Mouse (Mus musculus) left cerebral cortex, postnatal 14 days (tissue): ENCODE data around the gene Znrf1. TPM values are rescaled to one million over a fixed set of nuclear protein-coding genes. Genes with fewer than 3 reads are reported as not detected.
A peak's percentile ranks its signal among the peaks of the same experiment; 100 is the strongest.

Source experiments
- DNase-seq, 2 experiments: peaks; one replicate each; pipeline ENCODE4 v3.0.0; 2021 to 2022; ENCODE audit warnings: low spot score in 2 of 2, mixed read lengths in 1 of 2
- intact Hi-C: fragments of 180-260 bp; cut with DNase I; formaldehyde crosslinking; loops from one replicate; pipeline ENCODE4 v1.15.1; 2025
- total RNA-seq, 2 experiments: library from RNA; stranded (reverse); gene quantifications; 2 replicates each; pipeline ENCODE4 v1.2.3; 2021

Znrf1 gene
- total RNA-seq, 2 experiments from 2014 or later = 157 to 170 TPM

DNA sequence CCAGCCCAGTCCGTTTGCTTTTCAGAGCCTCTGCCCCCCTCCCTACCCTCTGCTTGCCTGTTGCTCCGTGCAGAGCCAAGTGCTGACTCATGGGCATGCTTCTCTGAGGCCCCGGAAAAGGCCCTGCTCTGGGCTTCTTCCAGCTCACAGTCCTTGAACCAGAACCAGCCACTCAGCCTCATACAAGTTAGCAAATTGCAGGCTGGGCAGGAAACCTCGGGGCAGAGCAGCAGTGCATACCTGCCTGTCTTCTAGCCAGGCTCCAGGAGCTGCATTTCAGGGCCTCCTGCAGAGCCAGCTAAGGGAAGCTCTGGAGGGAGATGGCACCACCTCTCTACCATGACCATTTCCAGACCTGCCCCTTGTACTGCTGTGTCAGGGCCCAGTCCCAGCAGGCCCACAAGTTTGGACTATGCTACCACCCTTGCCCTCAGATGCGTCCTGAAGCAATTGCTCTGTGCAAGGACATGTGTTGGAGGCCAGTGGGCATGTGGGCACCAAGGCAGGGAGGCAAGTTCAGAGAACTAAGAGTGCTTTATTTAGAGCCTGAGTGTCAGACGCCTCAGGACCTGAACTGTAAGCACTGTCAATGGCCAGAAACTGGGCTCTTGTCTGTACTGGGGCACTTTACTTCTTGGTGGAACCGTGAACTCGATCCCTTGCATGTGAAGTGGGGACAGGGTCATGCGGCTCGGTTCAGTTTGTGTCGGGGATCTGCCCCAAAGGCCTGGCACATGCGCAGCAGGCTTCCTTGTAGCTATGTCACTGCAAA is 88.4 kb downstream of the Znrf1 start:
- intact Hi-C loops = loop anchor here (2.0 kb wide), 1 partner anchor 87 kb away; the partner anchor contains the start of gene Znrf1
- peak; percentile 39 to 42 for DNase-seq

GRCm38 (mm10) chr8:111624853-111625221 is 88.9 kb downstream of the Znrf1 start:
- no peak for DNase-seq
- intact Hi-C loops = loop anchor here (2.0 kb wide), 1 partner anchor 88 kb away; the partner anchor contains the start of gene Znrf1

- intact Hi-C loops = loop anchor here (2.0 kb wide), 1 partner anchor 89 kb away; the partner anchor contains the start of gene Znrf1
- peak; percentile 63 to 76 for DNase-seq
Measured at GRCm38 (mm10) chr8:111625694-111626527, 90.0 kb downstream of the Znrf1 start.

DNA sequence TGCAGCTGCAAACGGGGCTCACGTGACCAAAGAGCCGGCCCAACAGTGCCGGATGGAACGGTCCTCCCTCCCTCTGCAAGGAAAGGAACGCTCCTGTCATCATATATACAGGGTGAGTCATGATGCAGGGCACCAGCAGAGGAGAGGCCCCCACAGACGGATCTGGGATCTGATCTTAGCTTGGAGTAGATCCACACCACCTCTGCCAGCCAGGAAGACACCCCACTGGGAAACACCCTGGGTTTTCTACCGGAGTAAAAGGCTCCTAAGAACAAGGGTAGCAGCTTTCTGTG is 90.6 kb downstream of the Znrf1 start:
- intact Hi-C loops = no loop called here
- peak; percentile 33 to 57 for DNase-seq

- intact Hi-C loops = no loop called here
- no peak for DNase-seq
Measured at GRCm38 (mm10) chr8:111626933-111627332, 91.0 kb downstream of the Znrf1 start.

DNA sequence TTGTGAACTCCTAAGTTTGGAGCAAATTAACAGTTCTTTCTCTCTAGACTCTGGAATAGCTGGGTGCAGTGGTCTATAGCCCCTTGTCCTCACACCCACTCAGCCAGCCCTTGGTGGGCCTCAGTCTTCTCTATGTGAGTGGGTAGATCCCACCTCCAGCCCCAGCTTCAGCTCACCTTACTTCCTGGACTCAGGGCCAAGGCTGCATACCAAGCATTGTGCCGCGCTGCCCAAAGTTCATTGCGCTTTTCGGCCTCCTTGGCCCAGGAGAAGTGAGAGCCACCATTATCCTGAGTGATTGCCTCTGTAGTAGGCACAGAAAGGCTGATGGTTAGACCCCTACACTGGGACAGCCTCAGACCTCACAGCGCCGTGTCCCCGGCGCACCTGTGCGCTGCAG is 92.0 kb downstream of the Znrf1 start:
- no peak for DNase-seq
- intact Hi-C loops = no loop called here

GRCm38 (mm10) chr8:111628401-111628800 is 92.5 kb downstream of the Znrf1 start:
- intact Hi-C loops = no loop called here
- no peak for DNase-seq

GRCm38 (mm10) chr8:111628894-111629501 is 93.1 kb downstream of the Znrf1 start:
- intact Hi-C loops = no loop called here
- DNase-seq = no peak

- intact Hi-C loops = no loop called here
- DNase-seq = peak in 1 of 2 experiments; percentile 57
Measured at GRCm38 (mm10) chr8:111630105-111630521, 94.2 kb downstream of the Znrf1 start, which contains the start of gene Ldhd. TSS of gene Ldhd (minus strand) at chr8:111630374.

- DNase-seq = peak in 1 of 2 experiments; percentile 53
- intact Hi-C loops = no loop called here
Measured at GRCm38 (mm10) chr8:111631589-111631988, 95.7 kb downstream of the Znrf1 start.

GRCm38 (mm10) chr8:111632976-111633375 is 97.1 kb downstream of the Znrf1 start:
- intact Hi-C loops = no loop called here
- no peak for DNase-seq

DNA sequence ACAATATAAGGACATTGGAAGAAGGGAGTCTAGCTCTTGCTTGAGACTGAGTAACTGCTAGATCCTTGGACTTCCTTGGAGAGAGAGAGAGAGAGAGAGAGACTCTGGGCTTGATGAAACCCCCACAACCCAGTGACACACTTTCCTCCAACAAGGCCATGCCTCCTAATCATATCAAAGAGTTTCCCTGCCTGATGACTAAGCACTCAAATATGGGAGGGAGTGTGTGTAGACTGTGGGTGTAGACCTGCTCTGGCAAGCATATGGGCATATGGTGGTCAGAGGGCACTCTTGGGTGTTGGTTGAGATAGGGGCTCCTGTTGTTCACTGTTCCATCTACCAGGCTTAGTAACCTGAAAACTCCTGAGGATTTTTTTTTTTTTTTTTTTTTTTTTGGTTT is 102.2 kb downstream of the Znrf1 start:
- DNase-seq = no peak
- intact Hi-C loops = no loop called here

- intact Hi-C loops = loop anchor here (5.0 kb wide), 1 partner anchor 104 kb away; the partner anchor contains the start of gene Znrf1
- peak in 1 of 2 experiments; percentile 49 for DNase-seq
Measured at GRCm38 (mm10) chr8:111641064-111641463, 105.2 kb downstream of the Znrf1 start.

DNA sequence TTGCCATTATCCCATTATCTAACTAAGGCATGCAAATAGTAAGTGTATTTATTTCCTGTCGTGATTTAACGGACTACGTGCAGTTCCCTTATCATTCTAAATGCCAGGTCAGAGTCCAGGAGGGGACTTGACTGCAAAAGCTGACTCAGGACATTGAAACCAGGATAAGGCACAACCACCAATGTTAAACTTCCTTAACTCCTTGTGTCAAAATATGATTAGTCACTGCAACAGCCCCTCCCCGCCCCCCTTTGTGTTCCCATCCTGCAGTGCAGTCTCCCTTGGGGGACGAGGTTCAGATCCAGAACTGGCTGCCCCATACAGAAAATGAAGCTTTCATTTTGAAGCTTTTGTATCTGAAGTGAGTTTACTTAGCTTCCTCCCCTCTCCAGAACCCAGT is 106.6 kb downstream of the Znrf1 start:
- no peak for DNase-seq
- intact Hi-C loops = loop anchor here (5.0 kb wide), 1 partner anchor 105 kb away; the partner anchor contains the start of gene Znrf1

GRCm38 (mm10) chr8:111642939-111643263 is 107.0 kb downstream of the Znrf1 start:
- no peak for DNase-seq
- intact Hi-C loops = loop anchor here (5.0 kb wide), 1 partner anchor 106 kb away; the partner anchor contains the start of gene Znrf1

DNA sequence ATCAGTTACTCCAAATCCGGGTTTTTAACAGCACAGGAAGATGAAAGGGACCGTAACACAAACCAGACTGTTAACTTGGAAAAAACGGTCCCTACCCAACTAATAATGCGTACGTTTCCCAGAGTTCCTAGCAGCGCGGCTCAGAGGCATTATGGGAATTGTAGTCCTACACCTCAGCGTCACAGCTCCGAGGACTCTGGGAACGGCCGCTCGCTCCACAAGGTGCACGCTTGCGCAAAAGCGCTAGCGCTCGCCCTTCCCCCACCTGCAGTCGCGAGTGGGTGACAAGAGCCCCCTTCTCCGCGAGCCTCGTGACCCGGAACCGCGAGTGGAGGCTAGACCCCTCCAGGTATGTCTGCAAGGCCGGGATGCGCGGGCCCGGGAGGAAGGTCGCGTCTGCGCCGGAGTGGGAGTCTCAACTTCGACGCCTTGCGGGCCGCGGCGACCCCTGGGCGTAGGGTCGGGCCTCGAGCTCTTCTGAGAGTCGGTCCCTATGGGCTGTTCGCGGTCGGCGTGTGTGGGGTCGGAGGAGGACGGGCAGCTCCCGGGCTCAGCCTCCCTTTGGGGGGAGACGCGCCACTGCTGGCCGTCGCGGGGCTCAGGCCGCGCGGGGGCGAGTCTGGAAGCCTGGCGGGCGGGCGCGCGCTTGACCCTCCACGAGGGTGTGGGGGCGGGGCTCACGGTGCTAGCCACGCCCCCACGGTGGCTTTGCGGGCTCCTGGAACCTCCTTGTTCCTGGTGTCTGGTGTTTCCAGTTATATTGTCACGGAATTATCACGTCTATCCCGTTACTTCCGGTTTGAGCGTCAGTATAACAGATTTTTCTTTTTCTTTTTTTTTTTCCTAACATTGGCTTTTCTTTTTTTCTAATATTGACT is 107.6 kb downstream of the Znrf1 start, which contains the start of gene Zfp1:
Gene Zfp1 (plus strand): TSS at position 138 of the 878 bp plus-strand sequence.
- peak; percentile 95 to 97 for DNase-seq
- intact Hi-C loops = loop anchor here (5.0 kb wide), 1 partner anchor 106 kb away; the partner anchor contains the start of gene Znrf1

DNA sequence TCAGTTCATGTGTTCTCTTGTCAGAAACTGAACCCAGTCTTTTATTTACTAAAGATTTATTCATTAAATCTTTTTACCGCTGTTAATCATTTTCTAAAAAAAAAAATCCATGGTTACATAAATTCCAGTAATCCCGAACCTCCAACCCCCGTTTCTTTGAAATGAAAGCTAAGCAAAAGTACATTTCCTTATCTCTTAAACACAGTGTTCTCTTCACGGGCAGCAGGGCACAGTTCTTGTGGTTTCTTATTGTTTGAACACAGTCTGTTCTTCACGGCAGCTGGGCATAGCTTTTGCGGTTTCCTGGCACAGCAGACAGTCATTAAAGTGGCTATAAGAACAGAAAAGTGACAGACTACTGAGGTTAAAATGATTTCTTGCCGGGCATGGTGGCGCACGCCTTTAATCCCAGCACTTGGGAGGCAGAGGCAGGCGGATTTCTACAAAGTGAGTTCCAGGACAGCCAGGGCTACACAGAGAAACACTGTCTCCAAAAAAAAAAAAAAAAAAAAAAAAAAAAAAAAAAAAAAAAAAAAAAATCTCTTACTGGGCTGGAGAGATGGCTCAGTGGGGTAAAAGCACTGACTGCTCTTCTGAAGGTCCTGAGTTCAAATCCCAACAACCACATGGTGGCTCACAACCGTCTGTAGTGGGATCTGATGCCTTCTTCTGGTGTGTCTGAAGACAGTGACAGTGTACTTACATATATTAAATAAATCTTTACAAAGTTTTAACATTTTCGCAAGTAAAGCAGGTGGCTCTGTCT is 108.6 kb downstream of the Znrf1 start:
- peak in 1 of 2 experiments; percentile 34 for DNase-seq
- intact Hi-C loops = loop anchor here (5.0 kb wide), 1 partner anchor 107 kb away; the partner anchor contains the start of gene Znrf1

- intact Hi-C loops = no loop called here
- DNase-seq = no peak
Measured at GRCm38 (mm10) chr8:111645715-111646114, 109.8 kb downstream of the Znrf1 start.
